Comparison of ENCODE assay signal across 12 mouse cellular contexts in genomic region chr10:81452237-81452946, GRCm38 (mm10). TPM values are rescaled to one million over a fixed set of nuclear protein-coding genes. Genes with fewer than 3 reads are reported as not detected.
DNase-seq lines count a peak whose midpoint lies in the region; ATAC-seq and TF ChIP-seq lines count a peak whose summit lies in the region.
"Had no signal": no experiment of that assay in that cellular context is flagged by ENCODE, and none has a peak within 500 bp of the region (broad histone marks: within the 10 kb centered on the region; RNA-seq: fewer than 3 reads in every experiment).

No protein-coding gene starts in this region.

- H3K36me3 ChIP-seq in forebrain, embryonic 16.5 days (ENCODE audit: control insufficient read depth, insufficient read depth), result no peaks in the 10 kb centered on the region
- H3K36me3 ChIP-seq in forebrain, embryonic 14.5 days (ENCODE audit: control insufficient read depth, insufficient read depth, low read length), result no peaks in the 10 kb centered on the region
- no peaks in the 10 kb centered on the region for H3K36me3 ChIP-seq in stomach, postnatal 0 days (ENCODE audit: control insufficient read depth, insufficient read depth, low read length)
- H3K36me3 ChIP-seq: liver, embryonic 13.5 days; neural tube, embryonic 13.5 days had no signal

- H3K27ac ChIP-seq in forebrain, embryonic 16.5 days (ENCODE audit: low read length), result no peak overlapping the region
- H3K27ac ChIP-seq in forebrain, embryonic 14.5 days (ENCODE audit: low read depth, low read length), result no peak overlapping the region
- no peak overlapping the region for H3K27ac ChIP-seq in stomach, postnatal 0 days (replicated peaks)
- H3K27ac ChIP-seq: kidney, postnatal 0 days; liver, embryonic 13.5 days; neural tube, embryonic 13.5 days had no signal

- H3K4me3 ChIP-seq in forebrain, embryonic 16.5 days (replicated peaks; ENCODE audit: low read length), result no peak overlapping the region
- H3K4me3 ChIP-seq in forebrain, embryonic 14.5 days (ENCODE audit: low read depth, low read length), result no peak overlapping the region
- H3K4me3 ChIP-seq in stomach, postnatal 0 days (ENCODE audit: low read depth, low read length), result no peak overlapping the region
- H3K4me3 ChIP-seq: liver, embryonic 13.5 days; neural tube, embryonic 13.5 days had no signal

- ATAC-seq in forebrain, embryonic 16.5 days, result no peak
- no peak for ATAC-seq in forebrain, embryonic 14.5 days
- ATAC-seq in stomach, postnatal 0 days (ENCODE audit: low FRiP score, low TSS enrichment), result no peak

- no peaks in the 10 kb centered on the region for H3K4me1 ChIP-seq in forebrain, embryonic 16.5 days (replicated peaks; ENCODE audit: control insufficient read depth, insufficient read depth, low read length)
- no peaks in the 10 kb centered on the region for H3K4me1 ChIP-seq in forebrain, embryonic 14.5 days (ENCODE audit: control insufficient read depth, insufficient read depth, low read length)
- H3K4me1 ChIP-seq in stomach, postnatal 0 days (replicated peaks; ENCODE audit: control insufficient read depth, insufficient read depth), result no peaks in the 10 kb centered on the region

- TF ChIP-seq CTCF in stomach, postnatal 0 days (IDR thresholded peaks at IDR 0.05; ENCODE audit: low read depth), result no peak

- 12% methylated on average over 36 of the region's 36 CpGs for WGBS in forebrain, embryonic 16.5 days
- WGBS in forebrain, embryonic 14.5 days, result 10% methylated on average over 36 of the region's 36 CpGs
- WGBS in stomach, postnatal 0 days, result 7% methylated on average over 36 of the region's 36 CpGs

- DNase-seq in forebrain, embryonic 14.5 days (ENCODE audit: low spot score), result no peak
- DNase-seq in layer of hippocampus, postnatal 25 days (ENCODE audit: extremely low spot score in 1 of 2, low spot score in 1 of 2), result peak; percentile 3 to 10
- DNase-seq in layer of hippocampus, adult 11-12 months (ENCODE audit: low spot score), result no peak
- DNase-seq in urinary bladder, adult 2 months (ENCODE audit: low spot score), result peak; percentile 15
- DNase-seq in urinary bladder, postnatal 25 days (ENCODE audit: low spot score), result no peak
- peak; percentile 17 for DNase-seq in stomach, postnatal 0 days (ENCODE audit: low spot score)
- DNase-seq in adrenal gland, postnatal 36 days, result no peak
- DNase-seq: liver, embryonic 13.5 days had no signal

- H3K4me2 ChIP-seq in forebrain, embryonic 16.5 days (ENCODE audit: low read length), result no peak overlapping the region
- no peak overlapping the region for H3K4me2 ChIP-seq in forebrain, embryonic 14.5 days (ENCODE audit: low read length)
- no peak overlapping the region for H3K4me2 ChIP-seq in stomach, postnatal 0 days (replicated peaks; ENCODE audit: low read depth)
- H3K4me2 ChIP-seq: liver, embryonic 13.5 days; neural tube, embryonic 13.5 days had no signal

- no peaks in the 10 kb centered on the region for H3K9me3 ChIP-seq in forebrain, embryonic 16.5 days (ENCODE audit: control insufficient read depth, low read length)
- H3K9me3 ChIP-seq in forebrain, embryonic 14.5 days (replicated peaks; ENCODE audit: control insufficient read depth, low read length), result no peaks in the 10 kb centered on the region
- H3K9me3 ChIP-seq in stomach, postnatal 0 days (ENCODE audit: control insufficient read depth, low read length), result no peaks in the 10 kb centered on the region
- H3K9me3 ChIP-seq: liver, embryonic 13.5 days; neural tube, embryonic 13.5 days had no signal

- H3K9ac ChIP-seq in forebrain, embryonic 16.5 days (replicated peaks; ENCODE audit: low read depth, low read length), result 0 out of 2 replicates have a peak overlapping the region, but pooled peaks have one; percentile 14
- H3K9ac ChIP-seq in forebrain, embryonic 14.5 days (ENCODE audit: low read length), result no peak overlapping the region
- no peak overlapping the region for H3K9ac ChIP-seq in stomach, postnatal 0 days (ENCODE audit: low read length)
- H3K9ac ChIP-seq: liver, embryonic 13.5 days; neural tube, embryonic 13.5 days had no signal

- no peak for TF ChIP-seq EP300 in stomach, postnatal 0 days (optimal IDR thresholded peaks at IDR 0.05)

- H3K27me3 ChIP-seq in forebrain, embryonic 16.5 days (replicated peaks; ENCODE audit: control insufficient read depth, insufficient read depth, low read length), result peaks cover 43% of the 10 kb centered on the region
- H3K27me3 ChIP-seq in forebrain, embryonic 14.5 days (replicated peaks; ENCODE audit: control insufficient read depth, insufficient read depth, low read length), result peaks cover 51% of the 10 kb centered on the region
- H3K27me3 ChIP-seq in stomach, postnatal 0 days (ENCODE audit: control insufficient read depth, insufficient read depth, low read length), result peaks cover 5% of the 10 kb centered on the region; the same call in 1 of the 2 replicates

RNA-seq across cellular contexts. Expression of gene Nfic, which starts 3.0 kb away (rescaled TPM):
- polyA plus RNA-seq in forebrain, embryonic 16.5 days (2015; fragmentation: Nextera tagmentation; extraction: Ambion mirVana), result 25.4 and 27.0 TPM in 2 replicates
- polyA plus RNA-seq in forebrain, embryonic 14.5 days (2014; fragmentation: Nextera tagmentation; extraction: Ambion mirVana), result 16.6 and 17.9 TPM in 2 replicates
- 10 to 100 TPM; 59.5 to 66.8 TPM for total RNA-seq in layer of hippocampus, postnatal 25 days (2021)
- 28.4 and 67.0 TPM in 2 replicates for polyA plus RNA-seq in urinary bladder, adult 2 months (2012; rRNA removed)
- polyA plus RNA-seq in stomach, postnatal 0 days (2015; fragmentation: Nextera tagmentation; extraction: Ambion mirVana), result 40.4 and 42.4 TPM in 2 replicates
- 100 to 1,000 TPM in 1 of 2 experiments, 10 to 100 TPM in 1; 93.2 to 114 TPM for total RNA-seq in adrenal gland, postnatal 36 days (2021)

RNA-seq across cellular contexts. Expression of gene Celf5, which starts 30.1 kb away (rescaled TPM):
- polyA plus RNA-seq in forebrain, embryonic 16.5 days (2015; fragmentation: Nextera tagmentation; extraction: Ambion mirVana), result 75.3 and 93.0 TPM in 2 replicates
- 57.9 and 69.6 TPM in 2 replicates for polyA plus RNA-seq in forebrain, embryonic 14.5 days (2014; fragmentation: Nextera tagmentation; extraction: Ambion mirVana)
- 100 to 1,000 TPM; 255 to 311 TPM for total RNA-seq in layer of hippocampus, postnatal 25 days (2021)
- polyA plus RNA-seq in urinary bladder, adult 2 months (2012; rRNA removed), result 0.44 and 0.49 TPM in 2 replicates
- polyA plus RNA-seq in stomach, postnatal 0 days (2015; fragmentation: Nextera tagmentation; extraction: Ambion mirVana), result 0.62 TPM in 2 replicates
- 1 to 10 TPM in 1 of 2 experiments, under 1 TPM in 1; 0.20 to 1.2 TPM for total RNA-seq in adrenal gland, postnatal 36 days (2021)
- total RNA-seq: gastrocnemius, postnatal 36 days had no signal

RNA-seq across cellular contexts. Expression of gene Ncln, which starts 43.8 kb away (rescaled TPM):
- 70.4 and 80.9 TPM in 2 replicates for polyA plus RNA-seq in forebrain, embryonic 16.5 days (2015; fragmentation: Nextera tagmentation; extraction: Ambion mirVana)
- 36.8 and 52.0 TPM in 2 replicates for polyA plus RNA-seq in forebrain, embryonic 14.5 days (2014; fragmentation: Nextera tagmentation; extraction: Ambion mirVana)
- total RNA-seq in layer of hippocampus, postnatal 25 days (2021), result 10 to 100 TPM; 83.0 to 94.6 TPM
- polyA plus RNA-seq in urinary bladder, adult 2 months (2012; rRNA removed), result 79.9 and 89.6 TPM in 2 replicates
- polyA plus RNA-seq in stomach, postnatal 0 days (2015; fragmentation: Nextera tagmentation; extraction: Ambion mirVana), result 37.0 and 38.3 TPM in 2 replicates
- total RNA-seq in adrenal gland, postnatal 36 days (2021), result 100 to 1,000 TPM; 123 to 125 TPM

RNA-seq across cellular contexts. Expression of gene S1pr4, which starts 47.5 kb away (rescaled TPM):
- polyA plus RNA-seq in forebrain, embryonic 16.5 days (2015; fragmentation: Nextera tagmentation; extraction: Ambion mirVana), result 0.40 and 0.53 TPM in 2 replicates
- polyA plus RNA-seq in forebrain, embryonic 14.5 days (2014; fragmentation: Nextera tagmentation; extraction: Ambion mirVana), result 0.26 and 0.53 TPM in 2 replicates
- total RNA-seq in layer of hippocampus, postnatal 25 days (2021), result under 1 TPM; 0.35 to 0.54 TPM
- 2.2 and 2.3 TPM in 2 replicates for polyA plus RNA-seq in urinary bladder, adult 2 months (2012; rRNA removed)
- 1.0 and 1.5 TPM in 2 replicates for polyA plus RNA-seq in stomach, postnatal 0 days (2015; fragmentation: Nextera tagmentation; extraction: Ambion mirVana)
- 1 to 10 TPM; 1.1 to 1.2 TPM for total RNA-seq in adrenal gland, postnatal 36 days (2021)

RNA-seq across cellular contexts. Expression of gene Smim24, which starts 59.5 kb away (rescaled TPM):
- polyA plus RNA-seq in forebrain, embryonic 16.5 days (2015; fragmentation: Nextera tagmentation; extraction: Ambion mirVana), result 1.2 and 1.8 TPM in 2 replicates
- polyA plus RNA-seq in forebrain, embryonic 14.5 days (2014; fragmentation: Nextera tagmentation; extraction: Ambion mirVana), result 1.5 and 2.0 TPM in 2 replicates
- total RNA-seq in layer of hippocampus, postnatal 25 days (2021), result 1 to 10 TPM; 1.4 to 3.1 TPM
- 5.0 and 6.9 TPM in 2 replicates for polyA plus RNA-seq in urinary bladder, adult 2 months (2012; rRNA removed)
- 205 and 239 TPM in 2 replicates for polyA plus RNA-seq in stomach, postnatal 0 days (2015; fragmentation: Nextera tagmentation; extraction: Ambion mirVana)
- 1 to 10 TPM; 1.2 to 1.6 TPM for total RNA-seq in adrenal gland, postnatal 36 days (2021)

Comparison
In these comparisons a context has a peak if more than half of its experiments do, and no peak if none do; other contexts are left out.
1. DNase-seq: peak in layer of hippocampus, postnatal 25 days (2 of 2), urinary bladder, adult 2 months (single experiment) and stomach, postnatal 0 days (single experiment); none in forebrain, embryonic 14.5 days (single experiment), layer of hippocampus, adult 11-12 months (single experiment), urinary bladder, postnatal 25 days (single experiment) and adrenal gland, postnatal 36 days (0 of 2).
2. RNA of gene Celf5, which starts 30.1 kb away (polyA plus RNA-seq): 75.3 to 93.0 TPM in forebrain, embryonic 16.5 days and 57.9 to 69.6 TPM in forebrain, embryonic 14.5 days; 0.62 TPM in stomach, postnatal 0 days and 0.44 to 0.49 TPM in urinary bladder, adult 2 months; every median in the first group is over 10 times any median in the second.